Mouse (Mus musculus): ENCODE data around the gene Lhpp.
A peak's percentile ranks its signal among the peaks of the same experiment; 100 is the strongest.

The Lhpp gene

DNA sequence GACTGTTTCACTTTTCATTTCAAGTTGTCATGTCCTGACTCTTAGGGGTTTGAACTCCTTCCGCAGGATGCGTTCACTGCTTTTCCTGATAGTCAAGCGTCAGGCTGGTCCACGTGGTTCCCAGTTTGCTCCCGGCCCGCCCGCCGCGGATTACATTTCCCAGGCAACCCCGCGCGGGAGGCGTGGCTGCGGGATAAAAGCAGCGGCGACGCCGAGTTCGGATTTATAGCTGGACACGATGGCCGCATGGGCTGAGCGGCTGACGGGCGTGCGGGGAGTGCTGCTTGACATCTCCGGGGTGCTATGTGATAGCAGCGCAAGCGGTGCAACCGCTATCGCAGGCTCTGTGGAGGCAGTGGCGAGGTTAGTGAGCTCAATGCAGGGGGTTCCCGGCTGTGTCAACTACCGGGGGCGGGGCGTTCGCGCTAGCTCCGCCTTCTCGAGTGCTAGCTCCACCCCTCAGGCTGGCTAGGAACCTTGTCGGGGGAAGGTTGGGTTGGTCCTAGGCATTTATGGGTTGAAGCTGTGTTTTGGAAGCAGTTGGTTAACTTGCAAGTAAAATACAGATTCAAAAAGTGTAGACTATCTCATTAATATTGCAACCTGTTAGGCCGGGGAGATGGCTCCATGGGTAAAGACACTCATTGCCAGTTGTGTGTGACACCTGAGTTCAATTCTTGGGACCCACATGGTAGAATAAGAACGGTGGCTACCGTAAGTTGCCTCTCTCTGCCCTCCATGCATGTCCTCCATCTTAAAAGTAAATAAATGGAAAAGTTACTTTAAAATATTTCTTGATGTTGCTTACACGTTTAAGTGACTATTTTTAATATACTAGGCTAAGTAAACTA, at the start of gene Lhpp:
Gene Lhpp, plus strand, starts transcription at position 171 of the 851 bp plus-strand sequence.
- DNase-seq: peak; percentile 76

DNA sequence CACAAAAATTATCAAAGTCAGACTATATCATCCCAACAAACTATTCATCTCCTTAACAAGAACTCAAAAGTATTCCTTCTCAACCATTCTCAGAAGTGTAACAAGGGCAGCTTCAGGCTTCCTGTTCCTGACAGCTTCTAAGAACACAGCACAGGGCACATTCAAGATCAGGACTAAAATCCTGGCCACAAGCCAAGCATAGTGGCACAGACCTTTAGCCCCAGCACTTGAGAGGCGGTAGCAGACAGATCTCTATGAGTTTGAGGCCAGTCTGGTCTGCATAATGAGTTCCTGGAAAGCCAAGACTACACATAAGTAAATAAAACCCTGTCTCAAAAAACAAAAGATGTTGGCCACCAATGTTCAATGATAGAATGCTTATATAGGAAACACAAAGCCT, 44.6 kb upstream of the Lhpp start:
- DNase-seq: peak; percentile 65

GRCm38 (mm10) chr7:132568817-132569216, 41.6 kb upstream of the Lhpp start:
- no peak for DNase-seq

DNA sequence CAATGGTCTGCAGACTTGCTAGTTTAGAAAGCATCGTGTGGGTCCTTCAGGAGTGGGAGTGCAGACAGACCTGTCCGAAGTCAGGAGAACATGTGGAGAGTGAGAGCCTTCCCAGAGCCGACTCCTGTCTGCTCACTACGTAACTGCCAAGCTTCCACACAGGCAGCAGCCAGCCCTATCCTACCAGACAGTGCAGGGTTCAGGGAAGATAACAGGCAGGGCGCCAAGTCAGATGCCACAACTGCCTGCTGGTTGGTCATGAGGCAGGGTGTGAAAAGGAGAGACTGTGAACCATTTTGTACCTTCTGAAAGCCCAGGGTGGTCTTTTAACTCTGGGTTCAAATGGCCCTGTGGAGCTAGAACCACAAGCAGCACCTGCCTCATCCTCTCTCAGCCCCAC, 40.4 kb upstream of the Lhpp start:
- peak; percentile 86 for DNase-seq

- DNase-seq: peak; percentile 89
These were observed 39.0 kb upstream of the Lhpp start for GRCm38 (mm10) chr7:132571481-132571880.

GRCm38 (mm10) chr7:132572738-132573137, 37.7 kb upstream of the Lhpp start:
- no peak for DNase-seq

- no peak for DNase-seq
These were observed 37.2 kb upstream of the Lhpp start for GRCm38 (mm10) chr7:132573205-132573604.

- peak; percentile 74 for DNase-seq
These were observed 35.8 kb upstream of the Lhpp start for GRCm38 (mm10) chr7:132574646-132575045.

DNA sequence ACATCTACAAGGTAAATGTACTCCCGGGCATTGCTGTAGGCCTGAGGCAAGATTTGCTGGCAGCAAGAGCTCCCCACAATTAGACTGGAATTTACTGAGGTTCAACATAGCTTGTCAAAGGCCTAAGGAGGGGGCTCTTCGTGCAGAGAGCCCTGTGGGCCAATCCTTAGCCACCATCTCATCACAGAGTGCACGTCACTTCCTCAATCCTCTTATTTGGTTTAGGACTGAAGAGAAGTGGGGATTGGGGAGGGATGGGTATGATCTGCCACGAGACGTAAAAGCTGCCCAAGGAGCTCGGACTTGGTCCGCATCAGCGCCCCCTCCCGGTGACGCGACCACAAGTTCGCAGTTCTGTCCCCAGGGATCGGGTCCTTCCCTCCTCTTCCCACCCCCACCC, 34.8 kb upstream of the Lhpp start:
- peak; percentile 78 for DNase-seq

GRCm38 (mm10) chr7:132576116-132576650, 34.3 kb upstream of the Lhpp start, which contains the start of gene Oat:
Oat (minus strand) TSS chr7:132576398.
- DNase-seq: peak; percentile 96

DNA sequence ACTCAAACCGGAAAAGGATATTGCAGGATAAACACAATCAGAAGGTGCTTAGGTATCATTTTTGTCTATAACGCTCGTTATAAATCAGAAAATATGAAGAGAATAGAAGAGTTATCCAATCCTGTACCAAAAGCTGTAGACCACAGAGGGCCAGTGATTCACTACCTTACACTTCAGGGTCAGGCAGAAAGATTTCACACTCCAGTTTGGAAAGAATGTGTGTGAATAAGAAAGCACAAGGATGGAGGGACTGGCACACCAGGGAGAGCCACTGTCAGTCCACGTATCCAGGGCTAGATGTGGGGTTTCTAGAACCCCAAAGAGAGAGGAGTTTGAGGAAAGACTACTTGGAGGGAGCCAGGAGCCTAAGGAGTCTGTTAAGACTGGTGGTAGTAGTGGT, 33.5 kb upstream of the Lhpp start:
- DNase-seq: no peak

- no peak for DNase-seq
These were observed 29.9 kb upstream of the Lhpp start for GRCm38 (mm10) chr7:132580511-132580910.

DNA sequence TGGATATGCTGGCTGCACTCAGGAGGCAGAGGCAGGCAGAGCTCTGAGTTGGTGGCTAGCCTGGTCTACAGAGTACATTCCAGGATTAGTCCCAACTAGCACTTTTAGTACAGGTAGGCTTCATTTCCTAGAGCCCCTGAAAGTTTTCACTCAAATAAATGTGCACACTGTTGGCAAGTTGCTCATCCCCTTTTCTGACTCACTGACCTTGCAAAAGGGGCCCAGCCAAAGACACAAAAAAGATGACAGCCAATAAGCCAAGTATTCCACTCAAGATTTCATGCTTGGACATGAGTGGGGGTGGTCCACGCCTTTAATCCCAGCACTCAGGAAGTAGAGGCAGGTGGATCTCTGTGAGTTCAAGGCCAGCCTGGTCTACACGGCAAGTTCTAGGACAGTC, 29.0 kb upstream of the Lhpp start:
- DNase-seq: no peak

- DNase-seq: no peak
These were observed 24.5 kb upstream of the Lhpp start for GRCm38 (mm10) chr7:132585695-132586491.

DNA sequence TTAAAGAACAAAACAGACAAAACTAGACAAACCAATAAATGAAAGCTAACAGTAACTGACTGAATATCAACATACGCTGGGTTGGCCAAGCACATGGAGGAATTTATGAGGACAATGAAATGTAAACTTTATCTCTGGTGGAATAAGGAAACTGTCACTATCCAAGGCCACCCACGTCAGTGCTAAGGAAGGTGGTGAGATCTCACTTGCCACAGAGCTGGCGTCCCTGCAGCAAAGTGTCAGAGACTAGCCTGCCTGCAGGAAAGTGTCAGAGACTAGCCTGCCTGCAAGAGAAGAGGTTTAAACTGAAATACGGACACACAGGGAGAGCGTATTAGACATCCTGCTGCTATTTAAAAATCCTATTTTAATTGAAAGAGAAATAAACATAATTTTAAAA, 23.3 kb upstream of the Lhpp start:
- DNase-seq: no peak

DNA sequence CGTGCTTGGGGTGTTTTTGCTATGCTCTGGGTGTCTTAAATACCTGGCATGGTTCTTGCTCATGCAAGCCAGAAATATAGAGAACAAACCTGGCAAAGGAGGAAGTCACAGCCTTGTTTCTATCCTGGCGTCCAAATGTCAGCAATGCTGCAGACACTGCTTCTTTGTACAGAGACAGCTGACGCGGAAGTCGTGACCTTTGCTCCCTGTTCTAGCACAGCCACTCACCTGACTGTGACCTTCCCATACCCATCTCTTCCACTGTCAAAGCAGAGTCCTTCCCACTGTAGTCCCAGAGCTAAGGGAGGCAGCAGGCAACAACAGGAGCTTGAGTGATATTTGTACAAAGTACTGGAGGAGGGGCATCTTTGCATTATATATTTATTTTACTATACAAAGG, 20.8 kb upstream of the Lhpp start:
- peak; percentile 32 for DNase-seq

DNA sequence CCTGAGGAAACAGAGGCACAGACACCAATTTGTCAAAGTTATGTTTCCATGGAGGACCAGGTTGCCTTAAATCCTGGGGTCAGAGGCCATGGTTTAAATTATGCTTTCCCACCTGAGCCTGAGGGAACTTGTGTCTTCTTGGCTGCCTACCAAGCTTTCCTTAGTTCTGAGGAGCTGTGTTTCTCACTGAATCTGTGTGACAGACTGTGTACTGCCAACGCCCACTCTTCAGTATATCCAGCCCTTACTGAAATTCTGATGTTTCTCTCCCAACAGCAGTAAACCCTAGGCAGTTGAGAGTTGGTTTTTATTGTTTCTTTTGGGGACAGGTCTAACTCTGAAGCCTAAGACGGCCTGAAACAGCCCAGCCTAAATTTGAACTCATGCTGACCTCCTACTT, 16.7 kb upstream of the Lhpp start:
- DNase-seq: no peak

- DNase-seq: no peak
These were observed 16.1 kb upstream of the Lhpp start for GRCm38 (mm10) chr7:132594325-132594724.

- no peak for DNase-seq
These were observed 14.7 kb upstream of the Lhpp start for GRCm38 (mm10) chr7:132595787-132596186.

DNA sequence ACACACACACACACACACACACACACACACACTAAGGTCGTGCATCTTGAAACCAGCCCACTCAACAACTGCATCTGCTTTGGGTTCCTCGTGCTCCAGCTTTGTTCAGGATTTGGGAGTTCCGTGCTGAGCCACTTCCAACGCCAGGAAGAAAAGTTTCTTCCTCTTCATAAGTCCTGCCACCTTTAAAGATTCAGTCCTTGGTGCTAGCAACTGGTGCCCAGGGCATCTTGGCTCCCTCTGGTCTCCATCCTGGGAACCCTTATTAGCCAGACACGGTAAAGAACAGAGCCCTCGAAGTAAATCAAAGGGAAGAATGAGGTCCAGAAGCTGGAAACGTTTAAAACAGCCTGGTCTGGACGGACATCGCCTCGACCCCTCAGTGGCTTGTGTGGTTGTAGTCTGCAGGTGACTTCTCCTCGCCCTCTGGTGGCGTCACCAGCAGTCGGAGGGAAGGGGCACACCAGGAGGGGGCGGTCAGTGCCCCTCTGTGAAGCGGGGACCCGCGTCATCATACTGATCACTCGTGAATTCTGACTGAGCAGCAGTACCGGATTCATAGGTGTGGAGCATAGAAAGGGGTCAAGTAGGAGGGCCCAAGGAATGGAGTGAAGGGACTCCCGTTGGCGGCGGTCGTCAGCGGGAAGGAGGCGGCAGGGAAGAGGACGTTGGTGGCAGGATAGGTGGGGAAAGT, 13.7 kb upstream of the Lhpp start:
- no peak for DNase-seq

DNA sequence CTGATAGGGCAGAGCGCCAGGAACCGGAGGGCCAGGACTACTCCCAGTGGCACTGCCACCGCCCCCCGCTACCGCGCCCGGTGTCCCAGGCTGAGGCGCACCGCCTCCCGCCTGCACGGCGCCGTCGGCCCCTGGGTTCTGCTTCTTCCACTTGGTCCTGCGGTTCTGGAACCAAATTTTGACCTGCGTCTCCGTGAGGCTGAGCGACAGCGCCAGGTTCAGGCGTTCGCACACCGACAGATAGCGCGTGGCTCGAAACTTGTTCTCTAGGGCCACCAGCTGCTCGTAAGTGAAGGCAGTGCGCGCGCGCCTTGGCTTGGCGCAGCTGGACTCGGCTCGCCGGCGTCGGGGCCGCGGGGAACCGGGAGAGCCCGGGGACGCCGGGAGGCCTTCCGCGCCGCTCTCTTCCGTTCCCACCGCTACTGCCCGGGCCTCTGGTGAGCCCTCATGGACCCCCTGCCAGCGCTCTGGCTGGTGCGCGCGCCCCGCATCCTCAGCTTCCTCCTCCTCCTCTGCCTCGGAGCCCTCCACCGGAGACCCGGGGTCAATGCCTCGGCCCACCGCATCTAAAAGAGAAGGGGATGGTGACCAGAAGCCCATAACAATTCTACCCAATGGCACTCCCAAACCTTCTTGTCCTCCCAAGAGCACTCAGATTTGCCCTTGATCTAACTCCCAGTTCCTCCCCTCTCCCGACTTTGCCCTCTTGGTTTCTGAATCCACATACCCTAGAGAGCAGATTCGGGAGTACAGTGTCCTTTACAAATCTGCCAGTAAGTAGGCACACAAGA, 13.0 kb upstream of the Lhpp start:
- DNase-seq: no peak

All from kidney, adult 9 months (tissue).